Mouse (Mus musculus) forebrain, embryonic 11.5 days (tissue): ENCODE measurements around the gene Mllt3. TPM values are rescaled to one million over a fixed set of nuclear protein-coding genes. Genes with fewer than 3 reads are reported as not detected.

Source experiments
- ATAC-seq: fragments of 200-750 bp; cut with Nextera tagmentation; replicated peaks from 2 replicates; pipeline ENCODE4 v1.8.0; 2017; ENCODE audit warnings: moderate TSS enrichment; ENCODE audit not compliant: low FRiP score
- DNase-seq: peaks from one replicate; pipeline ENCODE4 v3.0.0-alpha.2; 2017; ENCODE audit warnings: low spot score
- H3K27ac ChIP-seq: fragments of 300-500 bp; sonication (generic); 2 replicates; pipeline ENCODE4 v1.5.1; 2014; ENCODE audit warnings: low read depth, low read length
- H3K27me3 ChIP-seq: fragments of 300-500 bp; sonication (generic); 2 replicates; pipeline ENCODE4 v1.6.1; 2014; ENCODE audit warnings: mild to moderate bottlenecking, low read length, mixed read lengths; ENCODE audit not compliant: control insufficient read depth, insufficient read depth
- H3K36me3 ChIP-seq: fragments of 300-500 bp; sonication (generic); 2 replicates; pipeline ENCODE4 v1.6.1; 2014; ENCODE audit warnings: mild to moderate bottlenecking, low read length, moderate library complexity, mixed read lengths; ENCODE audit not compliant: control insufficient read depth, insufficient read depth
- H3K4me1 ChIP-seq: fragments of 300-500 bp; sonication (generic); replicated peaks from 2 replicates; pipeline ENCODE4 v1.6.1; 2014; ENCODE audit warnings: low read length, mixed read lengths; ENCODE audit not compliant: control insufficient read depth, insufficient read depth
- H3K4me2 ChIP-seq: fragments of 300-500 bp; sonication (generic); 2 replicates; pipeline ENCODE4 v1.6.1; 2014; ENCODE audit warnings: low read depth, mild to moderate bottlenecking, low read length, moderate library complexity, mixed read lengths; ENCODE audit not compliant: severe bottlenecking
- H3K4me3 ChIP-seq: fragments of 300-500 bp; sonication (generic); 2 replicates; pipeline ENCODE4 v1.5.1; 2014; ENCODE audit warnings: low read depth, low read length
- H3K9ac ChIP-seq: fragments of 300-500 bp; sonication (generic); 2 replicates; pipeline ENCODE4 v1.6.1; 2014; ENCODE audit warnings: low read length
- H3K9me3 ChIP-seq: fragments of 300-500 bp; sonication (generic); 2 replicates; pipeline ENCODE4 v1.6.1; 2016; ENCODE audit warnings: low read length, mixed read lengths; ENCODE audit not compliant: control insufficient read depth
- WGBS: fragments of 180-500 bp; shearing (Covaris S2); extraction: QIAGEN DNeasy Blood & Tissue Kit; methylation state at CpG from one replicate; pipeline ENCODE4 v1.1.7; 2014; 5-methylcytosine and 5-hydroxymethylcytosine counted together
- polyA plus RNA-seq: library from polyadenylated mRNA; unstranded; fragments of >200 nt; fragmentation: Nextera tagmentation; extraction: Ambion mirVana; gene quantifications from 2 replicates; pipeline ENCODE4 v1.2.1, GENCODE M21; 2014

Gene Mllt3
- polyA plus RNA-seq, 1 experiment from 2014 or later: 70.8 TPM

DNA sequence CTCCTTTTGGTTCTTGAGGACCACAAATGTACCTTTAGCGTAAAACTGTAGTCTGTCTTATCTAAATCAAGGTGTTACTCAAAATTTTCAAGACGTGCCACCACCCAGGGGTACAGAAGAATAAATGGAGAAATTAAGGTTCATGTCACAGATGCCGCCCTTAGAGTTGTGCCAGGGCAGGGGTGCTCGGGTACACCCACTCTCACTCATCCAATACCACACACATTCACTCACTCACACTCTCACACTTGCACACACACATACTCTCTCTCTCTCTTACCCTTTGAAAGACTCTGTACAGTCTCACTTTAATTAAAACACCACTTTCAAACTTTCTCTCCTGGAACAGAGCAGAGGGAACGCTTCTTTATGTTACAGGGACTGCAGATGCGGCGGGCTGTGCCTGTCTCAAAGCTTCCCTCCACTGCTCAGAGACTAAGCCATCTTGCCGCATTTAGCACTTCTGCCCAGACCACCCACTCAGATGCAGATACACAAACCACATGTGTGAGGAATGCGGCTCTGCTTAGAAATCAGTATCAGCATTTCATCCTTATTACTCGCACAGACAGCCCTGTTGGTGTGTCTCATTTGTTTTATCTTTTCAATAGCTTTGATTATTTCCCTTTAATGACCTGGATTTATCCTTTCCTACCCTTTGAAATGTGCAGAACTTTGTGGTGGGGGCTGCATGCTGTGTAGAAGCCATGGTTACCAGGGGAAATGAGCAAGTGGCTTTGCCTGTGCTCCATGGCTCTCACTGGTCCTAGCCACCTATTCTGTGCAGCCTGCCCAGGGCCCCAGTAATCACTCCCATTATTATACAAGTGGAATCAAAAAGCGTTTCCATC lies 265.2 kb downstream of the Mllt3 start:
- ATAC-seq (peak; percentile 94), DNase-seq (peak; percentile 70)
- no peak overlapping the region for H3K4me3 ChIP-seq
- no peaks in the 10 kb centered on the region for H3K36me3 ChIP-seq
- peaks cover 7% of the 10 kb centered on the region for H3K4me1 ChIP-seq
- no peaks in the 10 kb centered on the region for H3K27me3 ChIP-seq
- H3K9ac ChIP-seq: no peak overlapping the region
- no peaks in the 10 kb centered on the region for H3K9me3 ChIP-seq
- H3K4me2 ChIP-seq: no peak overlapping the region
- no peak overlapping the region for H3K27ac ChIP-seq
- 31% methylated on average over 11 of the region's 11 CpGs for WGBS

DNA sequence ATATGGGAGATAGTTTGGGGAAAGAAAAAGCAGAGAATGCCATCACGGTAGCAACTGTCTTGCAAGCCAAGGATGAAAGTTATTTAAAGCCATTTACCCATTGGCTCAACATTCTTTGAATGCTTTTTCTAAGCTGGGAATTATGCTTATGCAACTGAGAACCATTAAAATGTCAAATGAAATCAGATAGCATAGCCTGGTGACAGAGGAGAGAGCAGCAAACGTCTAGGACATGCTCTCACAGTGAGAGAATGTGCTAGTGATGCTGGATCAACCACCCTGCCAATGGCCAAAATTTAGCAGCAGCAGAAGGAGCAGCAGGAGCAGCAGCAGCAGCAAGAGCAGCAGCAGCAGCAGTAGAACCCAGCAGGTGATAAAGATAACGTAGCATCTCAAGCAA lies 267.4 kb downstream of the Mllt3 start:
- H3K9ac ChIP-seq: no peak overlapping the region
- DNase-seq (no peak), ATAC-seq (no peak)
- H3K27ac ChIP-seq: no peak overlapping the region
- no peaks in the 10 kb centered on the region for H3K36me3 ChIP-seq
- no peak overlapping the region for H3K4me2 ChIP-seq
- H3K9me3 ChIP-seq: no peaks in the 10 kb centered on the region
- 71% methylated on average over 3 of the region's 3 CpGs for WGBS
- no peak overlapping the region for H3K4me3 ChIP-seq
- H3K4me1 ChIP-seq: peaks cover 7% of the 10 kb centered on the region
- H3K27me3 ChIP-seq: no peaks in the 10 kb centered on the region

DNA sequence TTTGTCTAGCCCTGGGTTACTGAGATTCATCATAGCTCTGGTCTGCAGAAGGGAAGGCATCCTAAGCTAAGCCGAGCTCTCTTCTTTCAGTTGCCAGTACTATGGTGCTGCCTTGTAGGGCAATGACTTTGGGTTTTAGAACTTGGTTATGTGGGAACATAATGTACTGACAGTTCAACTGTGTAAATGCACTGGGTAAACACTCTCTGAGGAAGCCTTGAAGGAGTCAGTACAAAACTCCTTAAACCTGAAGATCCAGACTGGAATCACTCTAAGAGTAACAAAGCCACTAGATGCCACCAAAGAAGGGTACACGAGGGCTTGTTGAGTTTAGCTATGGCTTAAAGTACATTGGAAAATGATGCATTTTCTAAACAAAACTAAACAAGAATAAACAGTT lies 272.1 kb downstream of the Mllt3 start:
- Histone ChIP-seq H3K27me3 (no peaks in the 10 kb centered on the region), H3K36me3 (no peaks in the 10 kb centered on the region), H3K9me3 (no peaks in the 10 kb centered on the region), H3K27ac (no peak overlapping the region), H3K4me2 (no peak overlapping the region), H3K4me3 (no peak overlapping the region), H3K4me1 (no peaks in the 10 kb centered on the region), H3K9ac (no peak overlapping the region)
- DNase-seq (no peak), ATAC-seq (no peak)
- WGBS: 88% methylated on average over 2 of the region's 2 CpGs

DNA sequence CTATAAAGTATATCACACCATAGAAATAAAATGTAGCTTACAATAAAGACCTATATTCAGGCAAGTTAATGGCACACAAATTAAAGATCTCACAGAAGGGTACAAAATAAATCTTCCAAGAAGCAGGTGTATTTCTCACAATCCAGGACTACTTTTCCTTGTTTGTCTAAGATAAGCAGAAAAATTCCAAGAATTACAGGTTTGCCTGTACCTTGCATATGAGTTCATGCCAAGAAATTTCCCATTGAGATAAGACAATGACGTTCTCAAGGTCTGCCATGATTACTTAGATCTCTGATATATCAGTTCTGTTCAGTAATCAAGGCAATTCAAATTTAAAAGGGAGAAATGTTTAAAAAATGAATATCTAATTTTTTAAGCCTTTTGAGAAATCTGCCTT lies 272.9 kb downstream of the Mllt3 start:
- Histone ChIP-seq H3K27me3 (no peaks in the 10 kb centered on the region), H3K36me3 (no peaks in the 10 kb centered on the region), H3K9me3 (no peaks in the 10 kb centered on the region), H3K9ac (no peak overlapping the region), H3K27ac (no peak overlapping the region), H3K4me1 (no peaks in the 10 kb centered on the region), H3K4me3 (no peak overlapping the region), H3K4me2 (no peak overlapping the region)
- 91% methylated on average over 1 of the region's 1 CpGs for WGBS
- DNase-seq: no peak
- no peak for ATAC-seq

DNA sequence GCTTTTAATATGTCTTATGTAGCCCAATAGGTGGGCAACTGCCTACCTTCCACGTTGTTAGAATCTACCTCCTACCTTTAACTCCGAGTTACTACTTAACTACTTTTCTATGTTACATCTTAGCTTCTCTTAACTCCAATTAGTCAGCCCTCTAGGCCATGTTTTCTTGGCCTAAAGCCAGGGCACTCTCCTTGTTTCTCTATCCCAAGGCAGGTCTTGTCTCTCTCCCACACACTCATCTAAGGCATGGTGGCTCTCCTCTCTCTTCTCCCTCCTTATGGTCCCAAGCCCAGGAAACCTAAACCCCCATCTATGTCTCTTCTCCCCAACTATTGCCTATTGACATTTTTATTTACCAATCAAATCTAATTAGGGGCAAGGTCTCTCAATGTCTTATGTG lies 273.5 kb downstream of the Mllt3 start:
- ATAC-seq (no peak), DNase-seq (no peak)
- H3K9ac ChIP-seq: no peak overlapping the region
- H3K4me1 ChIP-seq: no peaks in the 10 kb centered on the region
- WGBS: 78% methylated on average over 2 of the region's 2 CpGs
- no peak overlapping the region for H3K4me3 ChIP-seq
- H3K36me3 ChIP-seq: no peaks in the 10 kb centered on the region
- H3K4me2 ChIP-seq: no peak overlapping the region
- H3K9me3 ChIP-seq: no peaks in the 10 kb centered on the region
- no peak overlapping the region for H3K27ac ChIP-seq
- H3K27me3 ChIP-seq: no peaks in the 10 kb centered on the region

DNA sequence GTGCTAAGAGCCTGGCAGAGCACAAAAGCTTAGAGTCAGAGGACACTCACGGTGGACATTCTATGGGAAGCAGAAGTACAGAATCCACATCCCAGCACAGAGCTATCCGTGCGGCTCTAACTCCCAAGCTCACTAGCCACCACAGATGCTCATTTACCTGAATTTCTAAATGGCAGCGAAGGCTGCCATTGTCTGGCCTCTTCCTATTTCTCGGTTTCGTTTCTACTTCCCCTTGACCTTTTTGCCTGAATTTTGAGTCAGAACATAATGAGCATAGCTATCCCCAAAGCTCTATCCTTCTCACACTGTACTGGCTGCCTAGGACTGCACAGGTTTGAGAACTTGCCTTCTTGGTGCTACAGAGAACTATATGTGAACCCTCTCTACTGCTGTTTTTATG lies 274.1 kb downstream of the Mllt3 start:
- WGBS: 92% methylated on average over 6 of the region's 6 CpGs
- Histone ChIP-seq H3K27ac (no peak overlapping the region), H3K4me3 (no peak overlapping the region), H3K9ac (no peak overlapping the region), H3K36me3 (no peaks in the 10 kb centered on the region), H3K4me1 (no peaks in the 10 kb centered on the region), H3K4me2 (no peak overlapping the region), H3K9me3 (no peaks in the 10 kb centered on the region), H3K27me3 (no peaks in the 10 kb centered on the region)
- ATAC-seq (no peak), DNase-seq (no peak)

DNA sequence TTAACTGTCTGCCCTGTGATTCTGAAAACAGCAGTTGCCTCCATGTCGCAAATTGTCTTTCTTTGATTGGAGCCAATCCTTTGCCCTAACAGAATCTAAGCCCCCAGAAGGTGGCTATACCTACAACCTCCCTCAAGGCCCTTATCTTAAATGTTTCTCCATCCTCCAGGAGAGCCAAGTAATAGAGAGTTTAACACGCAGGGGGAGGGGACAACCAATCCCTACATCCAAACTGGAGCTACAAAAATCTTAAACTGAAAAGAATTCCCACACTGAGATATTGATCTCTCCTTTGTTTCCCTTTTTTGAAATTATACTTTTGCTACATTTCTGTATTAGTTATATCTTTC lies 281.7 kb downstream of the Mllt3 start:
- Histone ChIP-seq H3K9ac (no peak overlapping the region), H3K36me3 (no peaks in the 10 kb centered on the region), H3K4me2 (no peak overlapping the region), H3K27ac (no peak overlapping the region), H3K4me1 (no peaks in the 10 kb centered on the region), H3K27me3 (no peaks in the 10 kb centered on the region; the same call in 1 of the 2 replicates), H3K4me3 (no peak overlapping the region), H3K9me3 (no peaks in the 10 kb centered on the region)
- WGBS: 90% methylated on average over 2 of the region's 2 CpGs
- DNase-seq: no peak
- ATAC-seq: no peak

DNA sequence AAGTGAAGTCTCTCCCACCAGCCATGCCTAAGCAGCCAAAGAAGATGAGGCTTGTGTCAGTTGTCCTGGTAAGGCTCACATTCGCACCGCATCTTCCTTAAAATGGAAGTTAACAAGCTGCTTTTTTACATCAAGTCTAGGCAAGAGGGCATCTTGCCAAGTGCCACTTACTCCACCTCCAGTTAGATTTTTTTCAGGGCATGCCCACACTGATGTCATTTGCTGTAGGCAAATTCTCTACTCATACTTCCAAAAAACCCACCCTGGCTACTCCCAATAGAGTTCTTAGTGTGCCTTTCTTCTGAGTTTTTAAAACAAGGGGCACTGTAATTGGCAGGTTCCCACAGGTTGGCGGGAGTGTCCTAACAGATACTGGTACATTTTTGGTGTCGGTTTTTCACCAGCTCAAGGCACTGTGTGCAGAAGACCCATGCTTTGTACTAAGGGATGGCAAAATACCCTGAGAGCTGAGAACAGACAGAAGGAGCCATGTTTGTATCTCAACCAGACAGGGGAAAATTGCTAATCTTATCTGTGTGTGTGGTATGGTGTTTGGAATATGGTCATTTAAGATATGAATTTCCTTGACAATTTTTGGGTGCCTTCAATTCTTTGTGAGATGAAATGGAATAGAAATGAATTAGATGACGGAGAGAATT lies 282.2 kb downstream of the Mllt3 start:
- Histone ChIP-seq H3K4me1 (no peaks in the 10 kb centered on the region), H3K27ac (no peak overlapping the region), H3K27me3 (no peaks in the 10 kb centered on the region; the same call in 1 of the 2 replicates), H3K36me3 (no peaks in the 10 kb centered on the region), H3K9ac (no peak overlapping the region), H3K4me3 (no peak overlapping the region), H3K4me2 (no peak overlapping the region), H3K9me3 (no peaks in the 10 kb centered on the region)
- WGBS: 92% methylated on average over 5 of the region's 5 CpGs
- ATAC-seq: no peak
- no peak for DNase-seq
